Mouse (Mus musculus) olfactory bulb, adult 2 months (tissue): ENCODE measurements at regions not wholly inside any gene's neighbourhood (a gene's known extent, or its start where the extent isn't known, plus 50 kb on each side); places are given as distances from the start of the nearest gene placed in this dataset.

Experiments
- CTCF ChIP-seq: fragments of 200-500 bp; IDR thresholded peaks from 2 replicates; pipeline ENCODE4 v1.5.1; 2012; ENCODE audit warnings: low read depth, mild to moderate bottlenecking, low read length, moderate library complexity; ENCODE audit not compliant: insufficient read depth
- POLR2A ChIP-seq: fragments of 200-500 bp; IDR thresholded peaks from 2 replicates; pipeline ENCODE4 v1.6.1; 2012; ENCODE audit warnings: mild to moderate bottlenecking, low read depth, low read length, moderate library complexity; ENCODE audit not compliant: insufficient read depth

DNA sequence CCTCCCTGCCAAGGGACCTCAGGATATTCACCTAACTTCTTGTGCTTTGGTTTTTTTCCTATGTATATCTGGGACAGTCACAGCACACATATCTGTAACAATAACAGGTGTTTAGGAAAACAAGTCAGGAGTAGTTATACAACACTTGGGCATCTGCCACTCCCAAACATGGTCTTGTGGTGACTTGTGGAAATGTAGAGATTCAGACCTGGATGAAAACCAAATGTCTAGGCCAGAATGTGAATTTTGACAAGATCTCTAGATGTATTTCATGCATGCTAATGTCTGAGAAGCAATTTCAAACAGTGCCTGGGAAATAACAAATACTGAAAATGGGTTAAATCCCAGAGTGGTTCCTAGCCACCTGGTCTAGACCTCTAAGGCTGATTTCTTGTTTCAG lies 722.6 kb upstream of the 4930444P10Rik start:
- no peak for TF ChIP-seq CTCF
- TF ChIP-seq POLR2A, result no peak
